Mouse (Mus musculus): Measurements from ENCODE around the gene Ankdd1b. TPM values are rescaled to one million over a fixed set of nuclear protein-coding genes. Genes with fewer than 3 reads are reported as not detected.

Ankdd1b gene
- total RNA-seq (2015; ENCODE audit: low replicate concordance) = not detected in 2 replicates
- not detected in 2 replicates for total RNA-seq (2017; ENCODE audit: low replicate concordance)

DNA sequence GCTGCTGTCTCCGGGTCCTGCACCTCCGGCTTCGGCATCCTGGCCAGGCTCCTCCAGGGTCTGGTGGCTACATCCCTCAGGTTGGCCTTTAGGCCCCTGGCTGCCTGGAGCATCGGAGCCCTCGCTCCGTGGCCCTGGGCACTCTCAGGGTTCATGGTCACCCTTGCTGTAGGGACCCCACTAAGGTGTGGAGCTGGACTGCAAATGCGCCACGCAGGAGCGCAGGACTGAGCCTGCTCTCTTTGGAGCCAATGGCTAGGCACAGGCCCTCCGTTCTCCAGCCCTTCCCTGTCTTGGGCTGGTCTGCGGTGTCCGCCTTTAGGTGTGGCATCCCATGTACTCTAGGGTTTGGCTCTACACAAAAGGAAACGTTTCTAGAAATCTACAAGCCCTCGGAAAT, at the start of gene Ankdd1b:
Gene Ankdd1b, minus strand, starts transcription at position 242 of the 400 bp plus-strand sequence.
- ATAC-seq (replicated peaks; ENCODE audit: low FRiP score, poor library complexity, severe bottlenecking) = no peak

DNA sequence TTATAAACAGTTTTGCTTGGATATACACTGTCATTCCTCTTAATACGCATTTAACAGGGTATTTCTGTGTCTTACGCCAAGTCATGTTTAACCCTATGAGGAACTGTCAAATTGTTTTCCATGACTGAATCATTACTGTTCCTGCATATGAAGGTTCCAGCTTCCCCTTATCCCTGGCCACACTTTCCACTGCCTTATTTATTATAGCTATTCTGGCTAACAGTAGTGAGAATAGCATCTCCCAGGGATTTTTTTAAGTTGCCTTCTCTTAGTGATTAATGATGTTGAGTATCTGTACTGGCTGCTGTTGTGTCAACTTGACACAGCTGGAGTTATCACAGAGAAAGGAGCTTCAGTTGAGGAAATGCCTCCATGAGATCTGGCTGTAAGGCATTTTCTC, 46.3 kb upstream of the Ankdd1b start:
- no peak for ATAC-seq (replicated peaks; ENCODE audit: low FRiP score, poor library complexity, severe bottlenecking)

DNA sequence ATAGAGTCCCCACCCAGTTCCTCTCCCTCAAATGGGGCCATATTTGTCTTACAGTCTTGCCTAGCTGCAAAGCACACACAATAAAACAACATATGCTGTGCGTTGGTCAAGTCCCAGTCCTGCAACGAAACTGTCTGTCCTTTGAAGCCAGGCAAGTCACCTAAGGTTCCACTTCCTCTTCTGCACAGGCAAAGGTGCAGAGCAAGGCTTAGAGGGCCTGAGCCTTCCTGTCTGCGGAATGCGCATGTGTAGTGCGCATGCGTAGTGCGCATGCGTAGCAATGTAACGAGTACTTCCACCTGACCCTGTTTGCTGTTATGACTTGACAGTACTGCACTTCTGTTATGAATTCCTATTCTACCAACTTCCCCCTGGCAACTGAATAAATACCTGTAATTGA, 45.3 kb upstream of the Ankdd1b start:
- no peak for ATAC-seq (replicated peaks; ENCODE audit: low FRiP score, poor library complexity, severe bottlenecking)

DNA sequence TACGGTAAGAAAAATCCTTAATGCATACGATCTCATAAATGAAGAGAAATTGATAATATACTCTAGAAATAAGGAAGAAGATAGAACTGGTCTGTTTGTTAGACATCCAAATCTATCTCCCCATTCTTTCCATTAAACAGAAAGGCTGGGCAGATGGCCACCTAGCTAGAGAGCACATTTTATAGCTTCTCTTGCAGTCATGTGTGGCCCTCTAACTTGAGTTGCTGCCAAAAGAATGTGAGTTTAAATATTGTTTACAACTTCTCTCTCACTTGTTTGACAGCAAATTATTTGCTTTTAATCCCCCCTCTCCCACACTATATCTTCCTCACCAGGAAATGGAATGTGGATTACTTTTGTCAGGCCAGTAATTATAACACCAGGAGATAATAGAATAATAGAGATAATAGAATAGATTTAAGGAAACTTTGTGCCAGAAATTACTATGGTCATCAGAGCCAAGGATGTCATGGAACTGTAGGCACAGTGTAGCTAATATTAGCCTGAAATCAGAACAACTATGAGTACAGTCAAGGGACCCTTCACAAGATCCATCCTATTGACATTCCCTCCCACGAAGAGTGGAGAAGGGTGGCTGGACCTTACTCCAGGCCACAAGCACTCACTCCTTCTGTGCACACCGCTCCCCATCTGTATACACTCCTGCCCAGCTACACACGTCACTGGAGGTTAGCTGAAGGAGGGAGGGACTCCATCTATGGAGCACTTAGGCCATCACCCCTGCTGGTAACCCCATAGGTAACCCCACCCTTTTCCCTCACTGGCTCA, 43.4 kb upstream of the Ankdd1b start:
- no peak for ATAC-seq (replicated peaks; ENCODE audit: low FRiP score, poor library complexity, severe bottlenecking)

DNA sequence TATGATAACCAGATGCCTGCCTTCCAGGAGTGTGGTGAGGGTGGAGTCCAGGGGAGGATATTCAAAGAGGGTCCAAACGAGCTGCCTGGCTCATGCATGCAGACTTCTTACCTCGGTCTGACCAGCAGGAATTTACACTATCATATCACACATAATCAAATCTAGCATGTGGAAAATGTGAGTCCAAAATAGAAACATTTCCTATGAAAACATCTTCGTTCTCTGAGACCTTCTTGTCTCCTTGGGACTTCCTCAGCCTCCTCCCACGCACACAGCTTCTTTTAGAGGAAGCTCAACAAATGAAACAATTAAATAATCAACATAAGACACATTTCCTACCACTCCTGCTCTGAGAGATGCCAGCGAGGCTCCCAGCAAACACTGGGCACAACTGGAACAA, 40.9 kb upstream of the Ankdd1b start:
- no peak for ATAC-seq (replicated peaks; ENCODE audit: low FRiP score, poor library complexity, severe bottlenecking)

DNA sequence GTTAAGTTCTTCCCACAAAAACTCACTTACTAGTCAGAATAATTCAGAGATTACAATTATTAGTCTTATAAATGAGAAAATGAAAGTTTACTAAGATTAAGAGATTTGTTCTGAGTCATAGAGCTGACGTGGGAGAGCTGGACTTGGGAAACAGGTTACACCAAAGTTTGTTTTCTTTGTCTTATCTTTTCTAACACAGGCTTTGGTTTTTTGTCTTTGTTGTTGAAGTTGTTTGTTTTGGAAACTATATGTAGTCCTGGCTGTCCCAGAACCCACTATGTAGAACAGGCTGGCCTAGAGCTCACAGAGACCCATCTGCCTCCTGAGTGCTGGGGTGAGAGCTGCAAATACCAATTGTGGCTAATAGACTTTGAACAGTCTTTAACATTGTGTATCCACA, 40.3 kb upstream of the Ankdd1b start:
- ATAC-seq (replicated peaks; ENCODE audit: low FRiP score, poor library complexity, severe bottlenecking) = no peak

DNA sequence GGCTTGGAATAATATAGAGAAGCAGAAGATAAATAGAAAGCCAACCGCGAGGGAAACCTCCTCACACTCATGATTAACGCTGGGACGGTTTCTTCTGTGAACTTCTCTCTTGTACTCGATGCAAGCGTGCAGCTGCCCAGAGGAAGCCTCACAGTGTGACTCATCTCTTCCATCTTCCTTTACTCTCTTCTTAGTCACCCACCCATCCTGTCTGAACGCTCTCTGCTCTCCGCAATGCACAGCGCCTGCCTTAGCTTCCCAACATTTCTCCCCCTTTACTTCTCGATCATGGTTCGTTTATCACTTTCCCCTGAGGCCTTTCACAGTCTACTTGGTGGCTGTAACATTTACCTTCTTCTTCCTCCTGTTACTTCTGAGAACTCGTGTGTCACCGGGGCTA, 39.6 kb upstream of the Ankdd1b start:
- ATAC-seq (replicated peaks; ENCODE audit: low FRiP score, poor library complexity, severe bottlenecking) = no peak

DNA sequence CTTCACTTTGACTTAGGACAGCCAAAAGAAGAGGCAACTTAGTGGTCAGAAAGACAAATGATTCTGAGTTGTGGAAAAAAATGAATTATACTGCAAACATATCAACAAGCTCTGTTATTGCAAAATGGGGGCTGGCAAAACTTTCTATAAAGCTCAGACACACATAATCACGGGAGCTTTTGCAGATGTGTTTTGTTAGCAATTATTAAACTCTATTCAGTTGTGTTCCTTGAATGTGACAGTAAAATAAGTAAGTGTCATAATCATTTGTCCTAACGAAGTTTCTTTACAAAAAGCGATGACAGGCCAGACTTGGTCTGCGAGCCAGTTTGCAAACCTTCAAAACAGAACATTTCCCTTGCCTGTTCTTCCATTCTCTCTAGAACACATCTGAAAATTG, 36.5 kb upstream of the Ankdd1b start:
- no peak for ATAC-seq (replicated peaks; ENCODE audit: low FRiP score, poor library complexity, severe bottlenecking)

DNA sequence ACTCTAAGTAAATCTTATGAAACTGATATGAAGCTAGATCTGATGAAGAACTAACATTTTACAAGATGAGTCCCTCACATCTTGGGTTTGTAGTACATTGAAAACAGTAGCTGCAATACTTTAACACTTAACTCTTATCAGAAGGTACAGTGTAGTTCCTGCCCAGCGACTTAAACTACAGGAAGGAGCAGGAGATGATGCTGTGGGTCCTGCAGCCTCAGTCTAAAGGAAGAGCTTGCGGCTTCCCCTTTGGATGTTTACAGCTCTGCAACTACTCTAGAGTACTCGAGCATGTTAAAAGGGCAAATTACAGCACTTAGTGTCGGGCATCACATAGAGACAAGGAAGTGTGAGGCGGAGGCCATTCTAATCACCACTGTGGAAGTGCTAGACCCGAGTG, 35.3 kb upstream of the Ankdd1b start:
- ATAC-seq (replicated peaks; ENCODE audit: low FRiP score, poor library complexity, severe bottlenecking) = no peak

DNA sequence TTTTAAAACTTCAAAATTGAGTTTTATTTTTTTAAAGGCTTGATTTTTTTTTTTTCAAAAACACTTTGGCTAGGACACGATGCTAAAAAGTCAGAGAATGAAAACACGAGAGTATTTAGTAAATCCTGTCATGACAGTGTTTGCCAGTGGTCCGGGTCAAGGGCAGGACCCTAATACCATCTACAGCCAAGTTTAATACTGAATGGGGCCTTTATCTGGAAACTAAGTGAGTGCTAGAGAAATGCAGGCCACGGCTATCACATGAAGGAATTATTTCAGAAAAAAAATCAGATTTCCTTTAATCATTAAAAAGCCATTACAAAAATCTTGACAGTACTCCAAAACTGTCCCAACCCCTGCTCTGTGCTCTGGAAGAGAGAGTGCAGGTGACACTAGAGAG, 34.7 kb upstream of the Ankdd1b start:
- ATAC-seq (replicated peaks; ENCODE audit: low FRiP score, poor library complexity, severe bottlenecking) = no peak

DNA sequence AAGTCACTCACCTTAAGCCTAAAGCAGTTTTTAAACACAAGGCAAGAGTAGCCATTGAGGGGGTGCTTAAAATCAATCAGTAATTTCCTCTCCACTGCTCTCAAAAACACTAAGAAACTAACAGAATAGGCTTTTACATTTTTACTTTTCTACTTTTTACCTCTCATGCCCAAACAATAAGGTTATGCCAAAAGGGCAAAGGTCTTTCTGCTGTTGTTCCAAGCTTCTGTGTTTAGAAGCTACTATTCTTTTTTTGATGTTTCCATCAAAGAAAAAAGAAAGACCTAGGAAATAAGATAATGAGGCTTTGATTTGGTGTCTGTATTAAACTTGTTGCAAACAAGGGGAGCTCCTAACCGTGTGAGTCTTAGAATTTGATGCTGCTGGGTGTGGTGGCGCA, 28.9 kb upstream of the Ankdd1b start:
- no peak for ATAC-seq (replicated peaks; ENCODE audit: low FRiP score, poor library complexity, severe bottlenecking)

DNA sequence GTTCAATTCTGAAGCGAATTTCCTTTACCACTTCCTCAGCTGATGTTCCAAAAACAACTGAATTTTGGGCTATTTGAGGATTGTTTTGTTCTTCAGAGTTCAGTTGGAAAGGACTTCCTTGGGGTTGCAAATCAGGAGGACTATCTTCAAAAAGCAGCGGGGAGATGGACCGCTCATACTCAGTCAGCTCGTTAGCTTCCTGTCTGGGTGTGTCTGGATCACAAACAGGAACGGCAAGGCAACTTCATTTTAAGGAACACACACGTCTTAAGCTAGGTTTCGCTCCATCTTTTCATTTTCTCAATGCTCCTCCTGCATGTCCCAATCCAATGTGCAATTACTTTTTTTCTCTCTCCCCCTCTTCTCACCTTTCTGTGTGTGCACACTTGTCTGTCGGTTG, 25.6 kb upstream of the Ankdd1b start:
- no peak for ATAC-seq (replicated peaks; ENCODE audit: low FRiP score, poor library complexity, severe bottlenecking)

DNA sequence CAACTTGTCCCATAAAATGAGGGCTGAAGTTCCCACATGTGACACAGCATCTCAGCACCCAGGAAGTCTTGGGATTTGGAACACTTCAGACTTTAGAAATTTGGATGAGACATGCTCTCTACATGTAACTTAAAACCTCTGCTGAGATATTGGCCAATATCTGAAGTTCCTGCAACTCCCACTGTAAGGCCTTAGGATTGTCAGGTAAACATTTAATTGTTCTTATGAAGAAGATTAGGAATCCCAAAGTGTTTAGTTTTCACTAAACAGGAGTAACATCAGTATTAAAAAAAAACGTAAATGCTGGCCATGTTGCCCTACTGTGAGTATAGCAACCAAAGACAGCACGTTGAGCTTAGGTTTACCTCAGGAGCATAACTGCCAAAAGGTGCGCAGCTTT, 19.4 kb upstream of the Ankdd1b start, which contains the start of gene Gm17622:
Gene Gm17622, plus strand, starts transcription at position 301 of the 400 bp plus-strand sequence.
- no peak for ATAC-seq (replicated peaks; ENCODE audit: low FRiP score, poor library complexity, severe bottlenecking)

DNA sequence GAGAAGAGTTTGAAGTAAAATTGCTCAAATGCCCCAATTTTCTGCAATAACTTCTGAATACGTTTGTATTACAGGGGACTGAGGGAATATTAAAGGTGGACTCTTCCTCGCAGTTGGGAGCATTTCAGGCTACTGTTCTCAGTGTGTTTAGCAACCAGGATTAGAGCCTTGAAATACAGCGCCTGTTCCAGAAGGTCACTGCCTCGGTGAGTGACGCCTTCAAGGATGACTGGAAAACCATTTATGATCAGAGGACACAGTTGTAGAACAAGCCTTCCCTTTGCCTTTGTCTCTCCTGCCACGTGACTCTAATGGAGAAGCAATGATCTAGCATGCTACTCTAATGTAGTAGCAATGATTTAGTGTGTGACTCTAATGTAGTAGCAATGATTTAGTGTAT, 17.0 kb upstream of the Ankdd1b start:
- ATAC-seq (replicated peaks; ENCODE audit: low FRiP score, poor library complexity, severe bottlenecking) = no peak

DNA sequence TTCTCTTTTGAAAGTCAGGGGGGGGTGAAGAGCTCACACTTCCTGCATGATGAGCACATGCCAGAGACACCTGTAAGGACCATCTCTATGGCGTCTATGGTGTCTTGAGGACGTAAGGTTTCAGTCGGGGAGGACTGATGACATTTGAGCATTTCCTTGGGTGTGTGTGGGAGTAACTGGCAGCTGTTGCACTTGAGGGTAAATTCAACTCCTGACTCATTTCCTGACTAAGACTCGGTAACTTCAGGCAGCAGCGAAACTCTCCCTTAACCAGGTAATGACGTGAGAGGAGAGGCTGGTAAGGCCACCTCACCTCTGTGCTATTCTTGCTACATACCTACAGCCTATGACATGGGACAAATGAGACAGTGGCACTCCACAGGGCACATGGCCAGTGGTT, 16.2 kb upstream of the Ankdd1b start:
- ATAC-seq (replicated peaks; ENCODE audit: low FRiP score, poor library complexity, severe bottlenecking) = no peak

DNA sequence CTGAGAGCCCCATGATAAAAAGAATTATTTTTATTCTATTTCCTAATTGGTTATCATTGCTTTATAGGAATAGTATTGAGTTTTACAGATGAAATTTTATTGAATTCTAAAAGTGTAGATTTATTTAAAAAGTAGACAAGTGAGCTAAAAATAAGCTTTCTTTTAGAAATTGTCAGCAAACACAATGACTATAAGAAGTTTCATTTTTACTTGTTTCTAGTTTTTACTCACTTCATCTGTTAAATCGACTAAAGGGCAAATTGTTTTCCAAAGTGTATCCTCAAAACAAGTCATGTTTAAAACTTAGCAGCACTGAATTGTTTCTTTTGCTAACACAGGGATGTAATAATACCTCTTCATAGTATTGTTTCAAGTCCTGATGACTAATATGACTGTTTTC, 8.0 kb upstream of the Ankdd1b start:
- ATAC-seq (replicated peaks; ENCODE audit: low FRiP score, poor library complexity, severe bottlenecking) = no peak

DNA sequence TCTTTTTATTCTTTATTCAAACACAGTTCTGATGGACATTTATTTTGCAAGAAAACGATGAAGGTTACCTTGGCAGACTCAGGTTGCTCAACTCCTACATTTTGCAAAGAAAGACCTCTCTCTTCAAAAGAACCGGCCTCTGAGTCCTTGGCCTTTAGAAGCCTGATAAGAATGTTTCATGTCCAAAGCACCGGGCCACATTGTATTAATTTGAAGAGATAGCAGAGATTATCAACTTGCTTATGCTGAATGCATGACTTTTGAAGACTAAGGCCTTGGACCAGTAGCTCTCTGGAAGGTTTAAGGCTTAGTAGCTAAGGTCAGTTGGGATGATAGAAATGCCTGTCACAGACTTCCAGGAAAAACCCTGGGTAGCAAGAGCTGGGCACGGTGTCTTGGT, 6.2 kb upstream of the Ankdd1b start:
- ATAC-seq (replicated peaks; ENCODE audit: low FRiP score, poor library complexity, severe bottlenecking) = no peak

DNA sequence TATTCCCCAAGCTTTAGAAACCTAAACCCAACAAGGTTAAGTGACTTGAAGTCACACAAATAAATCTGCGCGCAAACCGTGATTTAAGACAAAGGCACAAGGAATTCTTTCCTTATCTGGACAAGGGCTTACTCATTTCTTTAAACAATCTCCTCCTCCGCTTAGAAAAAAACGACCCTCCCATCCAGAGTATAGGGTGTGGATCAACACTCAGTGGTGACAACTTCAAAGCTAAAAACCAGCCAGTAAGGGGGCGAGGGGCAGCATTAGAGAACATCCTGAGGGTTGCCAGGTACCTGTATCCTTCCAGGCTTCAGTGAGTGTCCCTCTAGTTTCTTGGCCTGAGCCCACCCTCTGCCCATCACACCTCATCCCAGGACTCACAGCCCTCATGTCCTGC, 442 bp downstream of the Ankdd1b start:
- ATAC-seq (replicated peaks; ENCODE audit: low FRiP score, poor library complexity, severe bottlenecking) = no peak

DNA sequence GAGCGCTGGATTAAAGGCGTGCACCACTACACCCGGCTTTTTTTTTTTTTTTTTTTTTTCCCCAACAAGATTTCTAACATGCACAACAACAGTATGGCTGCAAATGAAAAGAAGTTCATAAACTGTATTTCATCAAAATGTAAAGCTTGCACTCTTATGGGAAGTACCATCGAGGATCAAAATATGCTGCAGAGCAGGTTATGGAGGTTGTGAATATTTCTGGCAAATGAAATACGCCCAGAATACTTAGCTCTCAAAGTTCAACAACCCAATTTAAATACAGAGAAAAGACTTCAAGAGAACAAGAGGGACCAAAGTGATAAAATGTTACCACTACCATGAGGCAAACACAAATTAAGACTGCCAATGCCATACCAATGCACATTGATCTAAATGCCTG, 2.3 kb downstream of the Ankdd1b start:
- no peak for ATAC-seq (replicated peaks; ENCODE audit: low FRiP score, poor library complexity, severe bottlenecking)

DNA sequence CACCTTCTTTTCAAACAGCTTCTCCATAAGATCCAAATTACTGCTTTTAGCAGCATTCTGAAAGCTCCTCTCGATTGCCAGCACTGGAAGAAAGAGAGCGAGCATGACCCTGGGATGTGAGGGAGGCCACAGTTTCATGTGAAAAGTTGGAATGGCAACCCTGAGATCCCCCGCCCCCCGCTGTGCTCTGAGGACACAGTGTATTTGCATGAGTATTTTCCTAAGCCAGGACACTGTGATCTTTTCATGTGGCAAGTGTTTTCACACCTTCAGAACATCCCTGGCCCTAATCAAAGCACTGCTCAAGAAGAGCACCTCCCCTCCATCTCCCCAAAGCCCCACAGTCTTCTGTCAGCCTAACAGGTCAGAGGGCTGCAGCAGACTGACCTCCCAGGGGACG, 5.7 kb downstream of the Ankdd1b start:
- ATAC-seq (replicated peaks; ENCODE audit: low FRiP score, poor library complexity, severe bottlenecking) = no peak

DNA sequence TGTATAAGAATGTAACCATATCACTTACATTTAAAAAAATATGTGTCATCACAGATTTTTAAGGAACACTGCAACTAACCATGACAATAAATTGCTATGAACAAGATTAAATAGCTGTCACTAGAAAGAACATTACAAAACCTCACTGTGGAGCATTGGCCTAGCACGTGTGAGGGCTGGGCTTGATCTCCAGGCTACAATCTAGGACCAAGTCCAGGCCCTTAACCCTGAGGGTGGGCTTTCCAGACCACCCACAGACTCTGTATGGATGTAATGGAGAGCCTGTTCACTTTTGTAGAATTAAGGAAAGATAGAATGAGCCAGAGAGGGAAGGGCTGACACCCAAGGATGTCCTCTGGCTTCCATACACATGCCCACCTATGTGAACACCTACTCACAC, 8.4 kb downstream of the Ankdd1b start:
- ATAC-seq (replicated peaks; ENCODE audit: low FRiP score, poor library complexity, severe bottlenecking) = no peak

DNA sequence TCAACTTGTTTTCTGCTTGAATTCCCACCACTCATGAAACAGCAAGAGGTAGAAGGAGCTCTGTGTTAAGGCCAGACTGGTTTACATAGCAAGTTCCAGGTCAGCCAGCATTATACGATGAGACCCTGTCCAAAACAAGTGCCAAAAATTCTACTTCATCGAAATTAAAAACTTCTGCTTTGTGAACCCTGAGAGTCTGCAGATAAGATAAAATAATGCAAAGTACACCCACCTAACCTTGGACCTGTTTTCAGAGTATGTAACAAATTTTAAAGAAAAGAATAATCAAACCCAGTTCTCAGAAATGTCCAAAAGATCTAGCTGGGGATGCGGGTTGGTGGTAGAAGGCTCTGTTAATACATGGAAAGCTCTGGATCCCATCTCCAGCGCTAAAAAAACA, 12.4 kb downstream of the Ankdd1b start:
- ATAC-seq (replicated peaks; ENCODE audit: low FRiP score, poor library complexity, severe bottlenecking) = no peak

Data from erythroblast, adult 5-6 weeks (primary cell).